Mouse (Mus musculus) forebrain, embryonic 13.5 days (tissue): ENCODE measurements around the gene Ano1. TPM values are rescaled to one million over a fixed set of nuclear protein-coding genes. Genes with fewer than 3 reads are reported as not detected.
A peak's percentile ranks its signal among the peaks of the same experiment; 100 is the strongest.

Source experiments
- ATAC-seq: fragments of 200-750 bp; cut with Nextera tagmentation; 2 replicates; pipeline ENCODE4 v1.8.0; 2017
- H3K27ac ChIP-seq: fragments of 300-500 bp; sonication (generic); 2 replicates; pipeline ENCODE4 v1.5.1; 2015; ENCODE audit warnings: inconsistent platforms, mild to moderate bottlenecking, moderate library complexity
- H3K27me3 ChIP-seq: fragments of 300-500 bp; sonication (generic); 2 replicates; pipeline ENCODE4 v1.6.1; 2015; ENCODE audit warnings: mild to moderate bottlenecking, inconsistent platforms
- H3K36me3 ChIP-seq: fragments of 300-500 bp; sonication (generic); 2 replicates; pipeline ENCODE4 v1.6.1; 2015; ENCODE audit warnings: mild to moderate bottlenecking, inconsistent platforms; ENCODE audit not compliant: poor library complexity, severe bottlenecking
- H3K4me1 ChIP-seq: fragments of 300-500 bp; sonication (generic); 2 replicates; pipeline ENCODE4 v1.6.1; 2015; ENCODE audit warnings: inconsistent platforms
- H3K4me2 ChIP-seq: fragments of 300-500 bp; sonication (generic); 2 replicates; pipeline ENCODE4 v1.6.1; 2015; ENCODE audit warnings: inconsistent platforms, mild to moderate bottlenecking, moderate library complexity
- H3K4me3 ChIP-seq: fragments of 300-500 bp; sonication (generic); 2 replicates; pipeline ENCODE4 v1.5.1; 2015; ENCODE audit warnings: mild to moderate bottlenecking, inconsistent platforms
- H3K9ac ChIP-seq: fragments of 300-500 bp; sonication (generic); 2 replicates; pipeline ENCODE4 v1.6.1; 2015; ENCODE audit warnings: mild to moderate bottlenecking, inconsistent platforms
- H3K9me3 ChIP-seq: fragments of 300-500 bp; sonication (generic); replicated peaks from 2 replicates; pipeline ENCODE4 v1.6.1; 2016; ENCODE audit warnings: inconsistent platforms
- WGBS: fragments of 180-500 bp; shearing (Covaris S2); methylation state at CpG from one replicate; pipeline ENCODE4 v1.1.7; 2015; 5-methylcytosine and 5-hydroxymethylcytosine counted together
- polyA plus RNA-seq: library from polyadenylated mRNA; unstranded; fragments of >200 nt; fragmentation: Nextera tagmentation; extraction: Ambion mirVana; gene quantifications from 2 replicates; pipeline ENCODE4 v1.2.1, GENCODE M21; 2015

Ano1 gene
- polyA plus RNA-seq, 1 experiment from 2014 or later = 12.3 TPM

- Histone ChIP-seq H3K9ac (no peak overlapping the region), H3K36me3 (no peaks in the 10 kb centered on the region), H3K27ac (no peak overlapping the region), H3K4me3 (no peak overlapping the region), H3K9me3 (peaks cover 6% of the 10 kb centered on the region; the same call in 1 of the 2 replicates), H3K4me2 (no peak overlapping the region), H3K4me1 (peaks cover 20% of the 10 kb centered on the region), H3K27me3 (no peaks in the 10 kb centered on the region)
- 100% methylated on average over 2 of the region's 2 CpGs for WGBS
- ATAC-seq = no peak
These were observed 64.0 kb downstream of the Ano1 start for GRCm38 (mm10) chr7:144687663-144688381.

DNA sequence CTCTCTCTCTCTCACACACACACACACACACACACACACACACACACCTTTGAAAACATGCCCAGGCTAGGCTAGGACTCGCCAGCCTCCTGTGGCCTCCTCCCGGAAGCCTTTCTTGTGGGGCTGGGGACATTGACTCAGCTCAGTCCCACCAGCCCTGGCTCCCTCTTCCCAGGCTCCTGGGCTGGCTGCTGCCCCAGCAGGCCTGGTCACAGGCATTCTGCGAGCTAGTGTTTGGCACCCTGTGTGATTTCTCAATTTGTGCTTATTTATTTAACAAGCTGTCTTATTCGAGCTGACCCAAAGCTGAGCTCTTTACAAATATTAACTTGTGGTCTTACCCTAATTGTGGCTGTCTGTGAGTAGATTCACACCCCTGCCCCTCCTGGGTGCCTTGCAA is 66.8 kb downstream of the Ano1 start:
- ATAC-seq = peak; percentile 75
- H3K4me2 ChIP-seq = no peak overlapping the region
- no peak overlapping the region for H3K4me3 ChIP-seq
- H3K36me3 ChIP-seq = no peaks in the 10 kb centered on the region
- H3K9me3 ChIP-seq = peaks cover 6% of the 10 kb centered on the region; the same call in 1 of the 2 replicates
- WGBS = 50% methylated on average over 4 of the region's 4 CpGs
- peaks cover 5% of the 10 kb centered on the region; the same call in 1 of the 2 replicates for H3K27me3 ChIP-seq
- H3K9ac ChIP-seq = no peak overlapping the region
- H3K27ac ChIP-seq = peak overlapping the region; percentile 48; the same call in 1 of the 2 replicates
- peaks cover 20% of the 10 kb centered on the region for H3K4me1 ChIP-seq

DNA sequence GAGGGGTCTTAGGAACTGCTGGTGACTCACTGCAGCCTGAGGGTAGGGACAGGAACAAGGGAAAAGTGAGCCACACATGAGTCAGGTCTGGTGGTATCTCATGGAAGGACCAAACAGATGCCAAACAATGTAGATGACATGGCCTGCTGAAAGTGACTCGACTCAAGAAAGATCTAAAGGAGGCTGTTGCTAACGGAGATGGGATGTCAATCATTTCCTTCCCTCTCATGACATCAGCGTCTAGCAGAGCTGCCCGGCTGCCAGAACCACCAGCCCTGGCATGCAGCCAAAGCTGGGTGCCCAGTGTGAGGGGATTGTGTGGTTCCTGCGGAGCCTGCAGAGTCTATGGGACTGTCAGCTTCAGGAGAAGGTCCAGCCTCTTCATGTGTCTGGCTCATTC is 67.3 kb downstream of the Ano1 start:
- Histone ChIP-seq H3K9me3 (peaks cover 6% of the 10 kb centered on the region; the same call in 1 of the 2 replicates), H3K27ac (no peak overlapping the region), H3K4me1 (peaks cover 20% of the 10 kb centered on the region), H3K4me2 (no peak overlapping the region), H3K9ac (no peak overlapping the region), H3K36me3 (no peaks in the 10 kb centered on the region), H3K27me3 (peaks cover 10% of the 10 kb centered on the region), H3K4me3 (no peak overlapping the region)
- peak; percentile 92 for ATAC-seq
- WGBS = 19% methylated on average over 5 of the region's 5 CpGs

GRCm38 (mm10) chr7:144680096-144680495 is 71.7 kb downstream of the Ano1 start:
- ATAC-seq = no peak

DNA sequence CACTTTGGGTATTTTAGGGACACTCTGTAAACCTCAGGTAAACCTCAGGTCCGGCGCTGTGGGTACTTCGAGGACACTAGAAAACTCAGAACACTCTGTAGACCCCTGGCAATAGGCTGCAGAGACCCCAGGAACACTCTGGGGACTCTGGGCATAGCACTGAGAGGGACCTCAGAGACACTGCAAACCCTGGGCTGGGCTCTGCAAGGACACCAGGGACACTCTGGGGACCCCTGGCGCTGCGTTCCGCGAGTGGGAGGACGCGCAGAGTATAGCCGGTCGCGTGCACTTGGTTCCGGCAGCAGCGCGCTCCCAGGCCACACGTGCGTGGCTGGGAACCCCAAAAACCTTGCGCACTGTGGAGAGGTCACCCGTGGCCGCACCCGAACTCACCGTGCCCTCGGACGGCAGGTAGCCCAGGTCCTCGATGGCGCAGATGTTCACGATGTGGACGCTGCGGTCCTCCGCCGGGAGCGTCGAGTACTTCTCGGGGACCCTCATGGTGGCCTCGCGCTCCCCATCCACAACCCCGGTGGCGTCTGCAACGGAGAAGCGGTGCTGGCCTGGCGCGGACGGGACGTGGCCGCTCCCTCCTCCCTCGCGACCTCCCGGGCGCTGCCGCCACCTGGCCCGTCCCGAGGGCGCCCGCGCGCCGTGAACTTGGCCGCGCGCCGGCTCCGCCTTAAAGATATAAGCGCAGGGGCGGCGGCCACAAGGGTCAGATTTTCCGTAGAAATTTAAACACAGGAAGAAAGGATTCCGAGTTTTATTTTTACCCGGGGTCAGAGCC is 73.3 kb downstream of the Ano1 start:
- H3K4me3 ChIP-seq = peak overlapping the region; percentile 42
- peaks cover 25% of the 10 kb centered on the region for H3K4me1 ChIP-seq
- H3K36me3 ChIP-seq = no peaks in the 10 kb centered on the region
- 9% methylated on average over 68 of the region's 68 CpGs for WGBS
- no peak for ATAC-seq
- H3K9me3 ChIP-seq = no peaks in the 10 kb centered on the region
- peaks cover 40% of the 10 kb centered on the region for H3K27me3 ChIP-seq
- H3K4me2 ChIP-seq = peak overlapping the region; percentile 68
- H3K9ac ChIP-seq = peak overlapping the region; percentile 61
- no peak overlapping the region for H3K27ac ChIP-seq

More at GRCm38 (mm10) chr7:144680096-144680495, 71.7 kb downstream of the Ano1 start:
- H3K4me2 ChIP-seq = no peak overlapping the region
- H3K4me3 ChIP-seq = no peak overlapping the region
- H3K4me1 ChIP-seq = peaks cover 34% of the 10 kb centered on the region
- H3K9me3 ChIP-seq = no peaks in the 10 kb centered on the region
- H3K27me3 ChIP-seq = peaks cover 40% of the 10 kb centered on the region
- H3K9ac ChIP-seq = no peak overlapping the region
- no peaks in the 10 kb centered on the region for H3K36me3 ChIP-seq
- WGBS = 82% methylated on average over 5 of the region's 5 CpGs
- H3K27ac ChIP-seq = no peak overlapping the region

DNA sequence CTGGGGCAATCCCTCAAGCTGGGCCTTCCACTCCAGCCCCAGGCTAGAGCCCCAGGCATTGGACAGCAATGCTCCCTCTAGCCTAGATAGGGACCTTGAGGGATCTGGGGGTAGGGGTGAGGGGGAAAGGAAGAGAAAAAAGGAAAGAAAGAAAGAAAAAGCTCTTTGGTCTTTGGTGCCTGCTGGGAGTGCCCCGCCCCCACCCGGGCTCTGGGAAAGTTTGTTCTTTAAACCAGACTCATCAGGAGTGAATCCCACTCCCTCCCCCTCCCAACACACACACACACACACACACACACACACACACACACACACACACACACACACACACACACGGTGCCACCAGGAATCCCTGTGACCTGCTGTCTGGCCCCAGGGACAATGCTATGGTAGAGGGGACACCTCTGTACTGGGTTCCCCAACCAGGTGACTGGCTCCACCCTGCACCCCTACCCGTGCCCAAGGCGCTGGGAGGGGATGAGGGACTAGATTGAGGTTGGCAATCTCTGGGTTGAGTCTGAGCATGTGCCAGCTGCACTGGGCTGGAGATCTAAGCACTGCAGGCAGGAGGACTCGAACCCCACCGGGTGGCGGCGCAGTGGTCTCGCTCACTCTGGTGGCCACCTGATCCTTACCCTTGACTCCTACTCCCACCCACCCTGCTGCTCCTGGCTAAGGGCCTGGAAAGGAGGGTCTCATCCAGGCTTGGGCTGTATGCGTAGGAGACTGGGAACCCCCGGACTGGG is 74.3 kb downstream of the Ano1 start:
- H3K27me3 ChIP-seq = peaks cover 40% of the 10 kb centered on the region
- H3K4me1 ChIP-seq = peaks cover 25% of the 10 kb centered on the region
- no peak overlapping the region for H3K27ac ChIP-seq
- H3K36me3 ChIP-seq = no peaks in the 10 kb centered on the region
- WGBS = 41% methylated on average over 12 of the region's 12 CpGs
- 0 out of 2 replicates have a peak, but pooled peaks have one; percentile 30 for ATAC-seq
- H3K4me2 ChIP-seq = peak overlapping the region; percentile 68
- H3K9me3 ChIP-seq = no peaks in the 10 kb centered on the region
- H3K4me3 ChIP-seq = peak overlapping the region; percentile 42; the same call in 1 of the 2 replicates
- no peak overlapping the region for H3K9ac ChIP-seq

GRCm38 (mm10) chr7:144675632-144676031 is 76.1 kb downstream of the Ano1 start:
- no peaks in the 10 kb centered on the region for H3K9me3 ChIP-seq

DNA sequence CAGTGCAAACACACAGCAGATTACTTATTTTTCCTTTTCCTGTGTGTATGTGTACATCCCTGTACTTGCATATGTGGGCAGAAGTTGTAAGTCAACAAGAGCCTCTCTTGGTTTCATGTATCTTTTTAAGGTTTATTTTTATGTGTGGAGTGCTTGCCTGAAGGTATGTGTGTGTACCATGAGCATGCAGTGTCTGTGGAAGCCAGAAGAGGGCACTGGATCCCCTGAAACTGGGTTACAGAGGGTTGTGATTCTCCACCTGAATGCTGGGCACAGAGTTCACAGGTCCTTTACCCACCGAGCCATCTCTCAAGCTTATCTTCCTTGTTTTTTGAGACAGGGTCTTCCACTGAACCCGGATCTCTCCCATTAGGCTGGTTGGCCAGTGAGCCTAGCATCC is 81.9 kb downstream of the Ano1 start:
- ATAC-seq = no peak
- H3K9me3 ChIP-seq = no peaks in the 10 kb centered on the region
- WGBS = 90% methylated on average over 2 of the region's 2 CpGs
- 0 out of 2 replicates have a peak, but pooled peaks cover 5% of the 10 kb centered on the region for H3K36me3 ChIP-seq
- H3K27ac ChIP-seq = no peak overlapping the region
- H3K4me3 ChIP-seq = no peak overlapping the region
- no peaks in the 10 kb centered on the region for H3K4me1 ChIP-seq
- H3K4me2 ChIP-seq = no peak overlapping the region
- H3K27me3 ChIP-seq = no peaks in the 10 kb centered on the region
- no peak overlapping the region for H3K9ac ChIP-seq

More at GRCm38 (mm10) chr7:144675632-144676031, 76.1 kb downstream of the Ano1 start:
- no peaks in the 10 kb centered on the region for H3K36me3 ChIP-seq
- H3K27me3 ChIP-seq = peaks cover 40% of the 10 kb centered on the region
- WGBS = 96% methylated on average over 8 of the region's 8 CpGs
- no peak for ATAC-seq
- no peak overlapping the region for H3K4me2 ChIP-seq
- no peak overlapping the region for H3K27ac ChIP-seq
- no peak overlapping the region for H3K4me3 ChIP-seq
- H3K9ac ChIP-seq = no peak overlapping the region
- peaks cover 25% of the 10 kb centered on the region for H3K4me1 ChIP-seq

- H3K36me3 ChIP-seq = 0 out of 2 replicates have a peak, but pooled peaks cover 5% of the 10 kb centered on the region
- WGBS = 77% methylated on average over 7 of the region's 7 CpGs
- no peaks in the 10 kb centered on the region for H3K27me3 ChIP-seq
- no peaks in the 10 kb centered on the region for H3K4me1 ChIP-seq
- no peak overlapping the region for H3K4me2 ChIP-seq
- no peaks in the 10 kb centered on the region for H3K9me3 ChIP-seq
- no peak overlapping the region for H3K27ac ChIP-seq
- ATAC-seq = no peak
- no peak overlapping the region for H3K9ac ChIP-seq
- H3K4me3 ChIP-seq = no peak overlapping the region
These were observed 83.0 kb downstream of the Ano1 start for GRCm38 (mm10) chr7:144668603-144669278.

GRCm38 (mm10) chr7:144667091-144667490 is 84.7 kb downstream of the Ano1 start:
- no peak for ATAC-seq
- Histone ChIP-seq H3K4me2 (no peak overlapping the region), H3K4me1 (peaks cover 4% of the 10 kb centered on the region; the same call in 1 of the 2 replicates), H3K27ac (no peak overlapping the region), H3K9me3 (no peaks in the 10 kb centered on the region), H3K4me3 (no peak overlapping the region), H3K9ac (no peak overlapping the region), H3K27me3 (peaks cover 11% of the 10 kb centered on the region; the same call in 1 of the 2 replicates), H3K36me3 (0 out of 2 replicates have a peak, but pooled peaks cover 5% of the 10 kb centered on the region)
- WGBS = 94% methylated on average over 6 of the region's 6 CpGs

DNA sequence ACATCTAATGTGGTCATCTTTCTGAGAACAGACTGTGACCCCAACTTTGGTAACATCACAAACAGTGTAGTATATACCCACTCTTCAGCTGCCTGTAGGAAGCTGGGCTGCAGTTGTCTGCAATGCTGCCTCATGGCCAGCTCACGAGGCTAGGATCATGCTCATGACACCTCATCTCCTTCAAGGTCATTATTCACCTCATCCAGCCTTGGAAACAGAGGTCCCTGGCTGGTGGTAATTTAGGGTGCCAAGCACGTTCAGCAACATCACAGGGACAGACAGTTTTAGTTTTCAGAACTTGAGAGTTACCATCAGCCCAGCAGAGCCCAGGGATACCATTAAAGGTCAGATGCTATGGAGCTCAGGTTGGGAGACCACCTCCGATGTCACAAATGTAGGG is 86.2 kb downstream of the Ano1 start:
- Histone ChIP-seq H3K9me3 (no peaks in the 10 kb centered on the region), H3K27me3 (peaks cover 19% of the 10 kb centered on the region; the same call in 1 of the 2 replicates), H3K9ac (no peak overlapping the region), H3K36me3 (0 out of 2 replicates have a peak, but pooled peaks cover 5% of the 10 kb centered on the region), H3K4me2 (no peak overlapping the region), H3K27ac (no peak overlapping the region), H3K4me3 (no peak overlapping the region), H3K4me1 (peaks cover 4% of the 10 kb centered on the region; the same call in 1 of the 2 replicates)
- WGBS = 89% methylated on average over 3 of the region's 3 CpGs
- no peak for ATAC-seq
